Mouse (Mus musculus): Measurements from ENCODE around the gene Atg4d. TPM values are rescaled to one million over a fixed set of nuclear protein-coding genes. Genes with fewer than 3 reads are reported as not detected.
A peak's percentile ranks its signal among the peaks of the same experiment; 100 is the strongest.

Atg4d gene
- polyA plus RNA-seq, 1 experiment from 2014 or later: 51.2 TPM

- peaks cover 14% of the 10 kb centered on the region for H3K27me3 ChIP-seq (ENCODE audit: insufficient read depth, low read length)
- H3K36me3 ChIP-seq (replicated peaks; ENCODE audit: insufficient read depth, low read length): peaks cover 7% of the 10 kb centered on the region; the same call in 1 of the 2 replicates
- H3K27ac ChIP-seq (ENCODE audit: low read depth): peak within 1 kb of the TSS; percentile 97
- ATAC-seq (peak; percentile 89), DNase-seq (peak; percentile 89)
- peaks cover 30% of the 10 kb centered on the region for H3K4me1 ChIP-seq (ENCODE audit: insufficient read depth)
- H3K4me3 ChIP-seq (ENCODE audit: low read depth, low read length): peak within 1 kb of the TSS; percentile 86
- H3K9me3 ChIP-seq (ENCODE audit: low read length): no peaks in the 10 kb centered on the region
- H3K4me2 ChIP-seq (ENCODE audit: low read depth, low read length): peak within 1 kb of the TSS; percentile 77
- WGBS (ENCODE audit: insufficient replicate concordance): 4% methylated on average over 60 of the region's 90 CpGs
- TF ChIP-seq CTCF (IDR thresholded peaks at IDR 0.05; ENCODE audit: low read depth) (no peak; the same call in 1 of the 2 replicates), EP300 (IDR thresholded peaks at IDR 0.05; ENCODE audit: low read depth) (no peak)
- peak within 1 kb of the TSS; percentile 94 for H3K9ac ChIP-seq (replicated peaks)
Measured at GRCm38 (mm10) chr9:21238733-21239464, 26.2 kb upstream of the Atg4d start, which contains the start of gene Keap1. Gene Keap1 (minus strand): TSS chr9:21239361.

GRCm38 (mm10) chr9:21239465-21239848 is 25.6 kb upstream of the Atg4d start:
- peaks cover 34% of the 10 kb centered on the region for H3K4me1 ChIP-seq (ENCODE audit: insufficient read depth)
- no peak for DNase-seq

GRCm38 (mm10) chr9:21241343-21241742 is 23.8 kb upstream of the Atg4d start:
- WGBS (ENCODE audit: insufficient replicate concordance): 6% methylated on average over 11 of the region's 11 CpGs
- Histone ChIP-seq H3K4me3 (ENCODE audit: low read depth, low read length) (no peak overlapping the region), H3K27ac (ENCODE audit: low read depth) (no peak overlapping the region), H3K4me2 (ENCODE audit: low read depth, low read length) (no peak overlapping the region), H3K9ac (replicated peaks) (no peak overlapping the region), H3K4me1 (ENCODE audit: insufficient read depth) (peaks cover 33% of the 10 kb centered on the region), H3K27me3 (ENCODE audit: insufficient read depth, low read length) (peaks cover 37% of the 10 kb centered on the region), H3K9me3 (ENCODE audit: low read length) (no peaks in the 10 kb centered on the region), H3K36me3 (replicated peaks; ENCODE audit: insufficient read depth, low read length) (0 out of 2 replicates have a peak, but pooled peaks cover 3% of the 10 kb centered on the region)
- ATAC-seq: no peak
- DNase-seq: peak; percentile 91
- TF ChIP-seq CTCF (IDR thresholded peaks at IDR 0.05; ENCODE audit: low read depth) (peak; percentile 100), EP300 (IDR thresholded peaks at IDR 0.05; ENCODE audit: low read depth) (no peak)

More at GRCm38 (mm10) chr9:21239465-21239848, 25.6 kb upstream of the Atg4d start:
- Histone ChIP-seq H3K9me3 (ENCODE audit: low read length) (no peaks in the 10 kb centered on the region), H3K27ac (ENCODE audit: low read depth) (peak overlapping the region; percentile 97), H3K9ac (replicated peaks) (peak overlapping the region; percentile 94), H3K27me3 (ENCODE audit: insufficient read depth, low read length) (peaks cover 20% of the 10 kb centered on the region), H3K36me3 (replicated peaks; ENCODE audit: insufficient read depth, low read length) (0 out of 2 replicates have a peak, but pooled peaks cover 7% of the 10 kb centered on the region), H3K4me3 (ENCODE audit: low read depth, low read length) (peak overlapping the region; percentile 86), H3K4me2 (ENCODE audit: low read depth, low read length) (peak overlapping the region; percentile 77)
- no peak for ATAC-seq
- TF ChIP-seq CTCF (IDR thresholded peaks at IDR 0.05; ENCODE audit: low read depth): no peak
- WGBS (ENCODE audit: insufficient replicate concordance): 23% methylated on average over 4 of the region's 4 CpGs

DNA sequence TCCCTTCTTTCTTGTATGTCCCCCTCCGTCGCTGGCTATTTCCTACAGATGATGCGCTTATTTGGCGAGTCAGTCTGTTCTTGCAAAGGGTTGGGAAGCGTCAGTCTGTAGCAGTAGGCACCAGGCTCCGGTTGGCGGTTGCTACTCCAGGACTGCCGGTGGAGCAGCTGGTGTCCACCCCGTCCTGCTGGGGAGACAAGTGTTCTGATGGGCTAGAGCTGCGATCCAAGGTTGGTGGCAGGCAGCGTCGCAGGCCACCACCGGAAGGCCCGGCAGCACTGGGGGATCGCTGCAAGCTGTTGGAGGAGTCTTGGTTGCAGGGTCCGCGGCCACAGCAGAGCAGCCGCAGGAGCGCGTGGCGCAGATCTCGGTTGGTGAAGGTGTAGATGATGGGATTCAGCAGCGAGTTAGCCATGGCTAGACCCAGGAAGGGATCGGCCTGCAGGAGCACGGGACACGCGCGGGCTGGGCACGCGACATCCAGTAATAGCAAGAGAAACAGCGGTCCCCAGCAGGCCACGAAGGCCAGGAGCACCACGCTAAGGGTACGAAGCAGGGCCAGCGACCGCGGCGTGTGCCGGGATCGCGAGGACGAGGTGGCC is 21.2 kb upstream of the Atg4d start:
- 14% methylated on average over 42 of the region's 42 CpGs for WGBS (ENCODE audit: insufficient replicate concordance)
- Histone ChIP-seq H3K36me3 (replicated peaks; ENCODE audit: insufficient read depth, low read length) (no peaks in the 10 kb centered on the region), H3K9me3 (ENCODE audit: low read length) (no peaks in the 10 kb centered on the region), H3K4me2 (ENCODE audit: low read depth, low read length) (peak overlapping the region; percentile 76), H3K4me1 (ENCODE audit: insufficient read depth) (peaks cover 30% of the 10 kb centered on the region), H3K9ac (replicated peaks) (no peak overlapping the region), H3K4me3 (ENCODE audit: low read depth, low read length) (peak overlapping the region; percentile 53), H3K27ac (ENCODE audit: low read depth) (no peak overlapping the region), H3K27me3 (ENCODE audit: insufficient read depth, low read length) (peaks cover 56% of the 10 kb centered on the region)
- ATAC-seq (no peak), DNase-seq (no peak)
- TF ChIP-seq EP300 (IDR thresholded peaks at IDR 0.05; ENCODE audit: low read depth) (no peak), CTCF (IDR thresholded peaks at IDR 0.05; ENCODE audit: low read depth) (no peak)

DNA sequence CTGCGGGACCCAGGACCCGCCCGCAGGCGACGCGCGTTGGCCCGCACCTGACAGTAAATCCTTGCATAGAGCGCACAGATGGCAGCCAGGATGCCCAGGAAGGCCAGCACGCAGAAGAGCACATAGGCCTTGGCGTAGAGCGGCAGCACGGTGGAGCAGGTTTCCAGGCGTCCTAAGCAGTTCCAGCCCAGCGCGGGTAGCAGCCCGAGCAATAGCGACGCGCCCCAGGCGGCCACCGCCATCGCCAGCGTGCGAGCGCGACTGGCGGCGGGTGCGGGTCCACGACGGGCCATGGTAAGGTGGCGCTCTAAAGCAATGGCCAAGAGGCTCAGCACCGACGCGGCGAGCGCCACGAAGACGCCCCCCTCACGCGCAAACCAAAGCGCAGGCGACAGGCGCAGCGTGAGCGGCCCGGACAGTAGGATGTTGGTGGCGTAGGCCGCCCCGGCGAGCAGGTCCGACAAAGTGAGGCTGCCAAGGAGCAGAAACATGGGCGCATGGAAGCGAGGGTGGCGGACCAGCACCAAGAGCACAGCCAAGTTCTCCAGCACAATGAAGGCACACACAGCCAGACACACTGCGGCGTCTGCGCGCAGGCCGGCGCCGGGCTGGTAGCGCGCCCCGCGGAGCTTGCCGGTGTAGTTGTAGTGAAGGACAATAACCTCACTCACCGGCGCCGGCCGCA is 20.5 kb upstream of the Atg4d start:
- Histone ChIP-seq H3K9ac (replicated peaks) (no peak overlapping the region; the same call in 1 of the 2 replicates), H3K4me1 (ENCODE audit: insufficient read depth) (peaks cover 28% of the 10 kb centered on the region), H3K4me3 (ENCODE audit: low read depth, low read length) (peak overlapping the region; percentile 53), H3K9me3 (ENCODE audit: low read length) (no peaks in the 10 kb centered on the region), H3K4me2 (ENCODE audit: low read depth, low read length) (peak overlapping the region; percentile 76), H3K27me3 (ENCODE audit: insufficient read depth, low read length) (peaks cover 63% of the 10 kb centered on the region), H3K36me3 (replicated peaks; ENCODE audit: insufficient read depth, low read length) (no peaks in the 10 kb centered on the region), H3K27ac (ENCODE audit: low read depth) (no peak overlapping the region)
- ATAC-seq (no peak), DNase-seq (no peak)
- TF ChIP-seq EP300 (IDR thresholded peaks at IDR 0.05; ENCODE audit: low read depth) (no peak), CTCF (IDR thresholded peaks at IDR 0.05; ENCODE audit: low read depth) (no peak)
- 1% methylated on average over 71 of the region's 72 CpGs for WGBS (ENCODE audit: insufficient replicate concordance)

DNA sequence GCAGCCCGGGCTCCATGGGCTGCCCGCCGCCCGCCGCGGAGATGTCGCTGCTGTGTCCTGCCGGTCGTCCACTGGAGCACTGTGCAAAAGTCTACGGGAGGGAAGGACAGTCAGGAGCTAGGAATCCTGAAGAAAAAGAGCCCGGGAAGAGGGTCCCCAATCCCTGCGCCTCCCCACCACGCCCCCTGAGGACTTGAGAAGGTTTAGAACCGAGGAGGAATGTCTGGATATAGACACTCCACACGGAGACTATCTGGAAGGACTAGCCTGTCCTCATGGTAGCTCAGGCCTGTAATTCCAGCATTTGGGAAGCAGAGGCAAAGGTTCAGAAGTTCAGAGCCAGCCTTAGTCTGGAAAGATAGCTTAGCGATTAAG is 20.0 kb upstream of the Atg4d start:
- no peak for TF ChIP-seq EP300 (IDR thresholded peaks at IDR 0.05; ENCODE audit: low read depth)
- TF ChIP-seq CTCF (IDR thresholded peaks at IDR 0.05; ENCODE audit: low read depth): no peak
- ATAC-seq (no peak), DNase-seq (no peak)
- Histone ChIP-seq H3K27me3 (ENCODE audit: insufficient read depth, low read length) (peaks cover 68% of the 10 kb centered on the region), H3K4me3 (ENCODE audit: low read depth, low read length) (peak overlapping the region; percentile 53), H3K4me2 (ENCODE audit: low read depth, low read length) (peak overlapping the region; percentile 76), H3K9ac (replicated peaks) (no peak overlapping the region), H3K9me3 (ENCODE audit: low read length) (no peaks in the 10 kb centered on the region), H3K27ac (ENCODE audit: low read depth) (no peak overlapping the region), H3K4me1 (ENCODE audit: insufficient read depth) (peaks cover 26% of the 10 kb centered on the region), H3K36me3 (replicated peaks; ENCODE audit: insufficient read depth, low read length) (no peaks in the 10 kb centered on the region)
- 5% methylated on average over 16 of the region's 16 CpGs for WGBS (ENCODE audit: insufficient replicate concordance)

Data from liver, postnatal 0 days (tissue).